Mouse (Mus musculus): ENCODE measurements at regions not wholly inside any gene's neighbourhood (a gene's known extent, or its start where the extent isn't known, plus 50 kb on each side); places are given as distances from the start of the nearest gene placed in this dataset.
A peak's percentile ranks its signal among the peaks of the same experiment; 100 is the strongest.

GRCm38 (mm10) chr1:45679964-45680709 lies 114.8 kb upstream of the Wdr75 start:
- DNase-seq (ENCODE audit: low spot score), result peak; percentile 63
- 59% methylated on average over 8 of the region's 8 CpGs for WGBS

DNA sequence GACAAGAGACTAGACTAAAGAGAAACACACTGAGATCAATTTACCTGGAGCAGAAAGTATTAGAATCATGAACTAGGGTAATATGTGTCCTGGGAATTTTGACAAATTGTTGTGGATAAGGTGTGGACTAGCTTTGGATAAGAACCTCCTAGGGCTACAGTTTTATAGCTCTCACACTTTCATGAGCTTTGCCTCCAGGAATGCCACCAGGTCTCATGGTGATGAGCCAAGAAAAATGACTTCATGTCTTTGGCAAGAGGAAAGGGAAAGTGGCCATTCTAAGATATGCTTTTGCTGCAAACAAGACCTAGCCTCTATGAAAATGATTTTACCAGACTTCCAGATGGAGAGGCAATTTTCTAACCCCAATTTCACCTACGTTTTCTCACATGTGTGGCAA lies 94.1 kb upstream of the Wdr75 start:
- Histone ChIP-seq H3K36me3 (ENCODE audit: control insufficient read depth, insufficient read depth, low read length) (no peaks in the 10 kb centered on the region), H3K4me3 (ENCODE audit: low read depth, low read length) (no peak overlapping the region), H3K9me3 (ENCODE audit: control insufficient read depth, low read length) (no peaks in the 10 kb centered on the region), H3K27me3 (replicated peaks; ENCODE audit: control insufficient read depth, insufficient read depth, low read length) (no peaks in the 10 kb centered on the region), H3K9ac (ENCODE audit: low read depth, low read length) (no peak overlapping the region), H3K27ac (replicated peaks; ENCODE audit: low read depth, low read length) (no peak overlapping the region), H3K4me2 (ENCODE audit: low read depth, low read length) (no peak overlapping the region), H3K4me1 (ENCODE audit: control insufficient read depth, insufficient read depth, low read length) (no peaks in the 10 kb centered on the region)
- DNase-seq (ENCODE audit: low spot score) (peak; percentile 35), ATAC-seq (ENCODE audit: low read depth) (no peak)
- WGBS, result 49% methylated on average over 1 of the region's 1 CpGs

More at GRCm38 (mm10) chr1:45679964-45680709, 114.8 kb upstream of the Wdr75 start:
- H3K4me2 ChIP-seq (ENCODE audit: low read depth, low read length), result no peak overlapping the region
- peak; percentile 15; the same call in 1 of the 2 replicates for ATAC-seq (ENCODE audit: low read depth)
- H3K4me3 ChIP-seq (ENCODE audit: low read depth, low read length), result no peak overlapping the region
- no peaks in the 10 kb centered on the region for H3K4me1 ChIP-seq (ENCODE audit: control insufficient read depth, insufficient read depth, low read length)
- H3K9ac ChIP-seq (ENCODE audit: low read depth, low read length), result no peak overlapping the region
- H3K27me3 ChIP-seq (replicated peaks; ENCODE audit: control insufficient read depth, insufficient read depth, low read length), result no peaks in the 10 kb centered on the region
- no peak overlapping the region; the same call in 1 of the 2 replicates for H3K27ac ChIP-seq (replicated peaks; ENCODE audit: low read depth, low read length)
- H3K9me3 ChIP-seq (ENCODE audit: control insufficient read depth, low read length), result no peaks in the 10 kb centered on the region
- no peaks in the 10 kb centered on the region for H3K36me3 ChIP-seq (ENCODE audit: control insufficient read depth, insufficient read depth, low read length)

- Histone ChIP-seq H3K4me2 (ENCODE audit: low read depth, low read length) (no peak overlapping the region), H3K4me3 (ENCODE audit: low read depth, low read length) (no peak overlapping the region), H3K36me3 (ENCODE audit: control insufficient read depth, insufficient read depth, low read length) (no peaks in the 10 kb centered on the region), H3K9ac (ENCODE audit: low read depth, low read length) (no peak overlapping the region), H3K27ac (replicated peaks; ENCODE audit: low read depth, low read length) (no peak overlapping the region; the same call in 1 of the 2 replicates), H3K4me1 (ENCODE audit: control insufficient read depth, insufficient read depth, low read length) (no peaks in the 10 kb centered on the region), H3K9me3 (ENCODE audit: control insufficient read depth, low read length) (no peaks in the 10 kb centered on the region), H3K27me3 (replicated peaks; ENCODE audit: control insufficient read depth, insufficient read depth, low read length) (no peaks in the 10 kb centered on the region)
- 85% methylated on average over 1 of the region's 1 CpGs for WGBS
- DNase-seq (ENCODE audit: low spot score), result peak; percentile 42
- no peak for ATAC-seq (ENCODE audit: low read depth)
These were observed 93.5 kb upstream of the Wdr75 start for GRCm38 (mm10) chr1:45701516-45701915.

- ATAC-seq (ENCODE audit: low read depth) (no peak), DNase-seq (ENCODE audit: low spot score) (peak; percentile 12)
- Histone ChIP-seq H3K4me1 (ENCODE audit: control insufficient read depth, insufficient read depth, low read length) (no peaks in the 10 kb centered on the region), H3K9me3 (ENCODE audit: control insufficient read depth, low read length) (peaks cover 6% of the 10 kb centered on the region; the same call in 1 of the 2 replicates), H3K4me2 (ENCODE audit: low read depth, low read length) (no peak overlapping the region), H3K4me3 (ENCODE audit: low read depth, low read length) (no peak overlapping the region), H3K9ac (ENCODE audit: low read depth, low read length) (no peak overlapping the region), H3K27ac (replicated peaks; ENCODE audit: low read depth, low read length) (no peak overlapping the region), H3K27me3 (replicated peaks; ENCODE audit: control insufficient read depth, insufficient read depth, low read length) (no peaks in the 10 kb centered on the region), H3K36me3 (ENCODE audit: control insufficient read depth, insufficient read depth, low read length) (no peaks in the 10 kb centered on the region)
- WGBS, result 82% methylated on average over 2 of the region's 2 CpGs
These were observed 71.6 kb upstream of the Wdr75 start for GRCm38 (mm10) chr1:45723369-45723768.

DNA sequence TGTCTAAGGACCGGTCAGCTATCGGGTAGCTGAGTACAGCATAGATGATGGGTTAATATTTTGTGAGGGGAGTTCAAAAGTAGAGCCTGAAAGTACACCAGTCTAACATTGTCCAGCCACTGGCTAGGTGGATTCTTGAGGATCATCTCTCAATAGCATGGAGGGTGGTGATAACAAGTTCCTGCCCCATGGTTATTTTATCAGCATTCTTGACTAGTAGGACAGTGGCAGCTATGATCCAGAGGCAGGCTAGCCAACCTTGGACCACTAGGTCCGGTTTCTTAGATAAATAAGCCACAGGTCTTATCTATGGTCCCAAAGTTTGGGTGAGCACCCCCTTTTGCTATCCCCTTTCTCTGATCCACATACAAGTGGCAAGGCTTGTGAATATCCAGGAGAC lies 62.0 kb upstream of the Wdr75 start:
- Histone ChIP-seq H3K9me3 (ENCODE audit: control insufficient read depth, low read length) (peaks cover 15% of the 10 kb centered on the region), H3K9ac (ENCODE audit: low read depth, low read length) (no peak overlapping the region), H3K27ac (replicated peaks; ENCODE audit: low read depth, low read length) (no peak overlapping the region), H3K4me3 (ENCODE audit: low read depth, low read length) (no peak overlapping the region), H3K4me2 (ENCODE audit: low read depth, low read length) (no peak overlapping the region), H3K4me1 (ENCODE audit: control insufficient read depth, insufficient read depth, low read length) (no peaks in the 10 kb centered on the region), H3K36me3 (ENCODE audit: control insufficient read depth, insufficient read depth, low read length) (no peaks in the 10 kb centered on the region), H3K27me3 (replicated peaks; ENCODE audit: control insufficient read depth, insufficient read depth, low read length) (no peaks in the 10 kb centered on the region)
- 99% methylated on average over 3 of the region's 3 CpGs for WGBS
- no peak for ATAC-seq (ENCODE audit: low read depth)
- no peak for DNase-seq (ENCODE audit: low spot score)

GRCm38 (mm10) chr1:45745136-45745535 lies 49.8 kb upstream of the Wdr75 start:
- Histone ChIP-seq H3K9ac (ENCODE audit: low read depth, low read length) (no peak overlapping the region), H3K27me3 (replicated peaks; ENCODE audit: control insufficient read depth, insufficient read depth, low read length) (no peaks in the 10 kb centered on the region), H3K9me3 (ENCODE audit: control insufficient read depth, low read length) (peaks cover 26% of the 10 kb centered on the region), H3K4me1 (ENCODE audit: control insufficient read depth, insufficient read depth, low read length) (no peaks in the 10 kb centered on the region), H3K36me3 (ENCODE audit: control insufficient read depth, insufficient read depth, low read length) (no peaks in the 10 kb centered on the region), H3K4me3 (ENCODE audit: low read depth, low read length) (no peak overlapping the region), H3K4me2 (ENCODE audit: low read depth, low read length) (no peak overlapping the region), H3K27ac (replicated peaks; ENCODE audit: low read depth, low read length) (no peak overlapping the region)
- WGBS, result 62% methylated on average over 1 of the region's 1 CpGs
- DNase-seq (ENCODE audit: low spot score) (no peak), ATAC-seq (ENCODE audit: low read depth) (no peak)
